Mouse (Mus musculus) limb, embryonic 15.5 days (tissue): ENCODE results near the gene Maz. TPM values are rescaled to one million over a fixed set of nuclear protein-coding genes. Genes with fewer than 3 reads are reported as not detected.

Source experiments
- ATAC-seq: fragments of 200-750 bp; cut with Nextera tagmentation; 2 replicates; pipeline ENCODE4 v1.8.0; 2017; ENCODE audit warnings: low read depth, moderate TSS enrichment; ENCODE audit not compliant: insufficient number of reproducible peaks, low FRiP score, low TSS enrichment
- H3K27ac ChIP-seq: fragments of 300-500 bp; sonication (generic); 2 replicates; pipeline ENCODE4 v1.5.1; 2015; ENCODE audit warnings: moderate library complexity, mild to moderate bottlenecking, inconsistent platforms
- H3K27me3 ChIP-seq: fragments of 300-500 bp; sonication (generic); 2 replicates; pipeline ENCODE4 v1.6.1; 2015; ENCODE audit warnings: inconsistent platforms
- H3K36me3 ChIP-seq: fragments of 300-500 bp; sonication (generic); 2 replicates; pipeline ENCODE4 v1.6.1; 2015; ENCODE audit warnings: inconsistent platforms
- H3K4me1 ChIP-seq: fragments of 300-500 bp; sonication (generic); 2 replicates; pipeline ENCODE4 v1.6.1; 2015; ENCODE audit warnings: inconsistent platforms
- H3K4me2 ChIP-seq: fragments of 300-500 bp; sonication (generic); 2 replicates; pipeline ENCODE4 v1.6.1; 2015; ENCODE audit warnings: mild to moderate bottlenecking, inconsistent platforms
- H3K4me3 ChIP-seq: fragments of 300-500 bp; sonication (generic); 2 replicates; pipeline ENCODE4 v1.5.1; 2015; ENCODE audit warnings: mild to moderate bottlenecking, inconsistent platforms
- H3K9ac ChIP-seq: fragments of 300-500 bp; sonication (generic); 2 replicates; pipeline ENCODE4 v1.6.1; 2015; ENCODE audit warnings: inconsistent platforms
- H3K9me3 ChIP-seq: fragments of 300-500 bp; sonication (generic); 2 replicates; pipeline ENCODE4 v1.6.1; 2016; ENCODE audit warnings: inconsistent platforms
- WGBS: fragments of 180-500 bp; shearing (Covaris S2); methylation state at CpG from one replicate; pipeline ENCODE4 v1.1.7; 2015; 5-methylcytosine and 5-hydroxymethylcytosine counted together
- polyA plus RNA-seq: library from polyadenylated mRNA; unstranded; fragments of >200 nt; fragmentation: Nextera tagmentation; extraction: Ambion mirVana; gene quantifications from 2 replicates; pipeline ENCODE4 v1.2.1, GENCODE M21; 2015

Maz gene
- polyA plus RNA-seq, 1 experiment from 2014 or later, result 54.8 TPM

- 1% methylated on average over 20 of the region's 48 CpGs for WGBS
- Histone ChIP-seq H3K27ac (peak overlapping the region; percentile 98), H3K4me1 (peaks cover 39% of the 10 kb centered on the region), H3K9me3 (no peaks in the 10 kb centered on the region), H3K27me3 (no peaks in the 10 kb centered on the region), H3K4me2 (peak overlapping the region; percentile 82), H3K4me3 (peak overlapping the region; percentile 88), H3K9ac (peak overlapping the region; percentile 97), H3K36me3 (peaks cover 53% of the 10 kb centered on the region)
- ATAC-seq, result no peak; the same call in 1 of the 2 replicates
Observed at GRCm38 (mm10) chr7:127026616-127026983, 237 bp downstream of the Maz start.

- peak; percentile 27 for ATAC-seq
- Histone ChIP-seq H3K9me3 (no peaks in the 10 kb centered on the region), H3K27me3 (no peaks in the 10 kb centered on the region), H3K4me1 (peaks cover 44% of the 10 kb centered on the region), H3K9ac (peak overlapping the region; percentile 97), H3K27ac (peak overlapping the region; percentile 98), H3K4me2 (peak overlapping the region; percentile 82), H3K36me3 (peaks cover 49% of the 10 kb centered on the region), H3K4me3 (peak overlapping the region; percentile 88)
- WGBS, result under 1% methylated on average over 44 of the region's 48 CpGs
Observed at GRCm38 (mm10) chr7:127026161-127026600, 656 bp downstream of the Maz start.

GRCm38 (mm10) chr7:127025556-127026160 is 1.2 kb downstream of the Maz start:
- Histone ChIP-seq H3K4me3 (peak overlapping the region; percentile 88), H3K27me3 (no peaks in the 10 kb centered on the region), H3K27ac (peak overlapping the region; percentile 98), H3K4me2 (peak overlapping the region; percentile 82), H3K36me3 (peaks cover 44% of the 10 kb centered on the region), H3K4me1 (peaks cover 48% of the 10 kb centered on the region), H3K9ac (peak overlapping the region; percentile 97), H3K9me3 (no peaks in the 10 kb centered on the region)
- WGBS, result under 1% methylated on average over 63 of the region's 65 CpGs
- ATAC-seq, result no peak

GRCm38 (mm10) chr7:127024755-127025555 is 1.9 kb downstream of the Maz start:
- Histone ChIP-seq H3K27ac (peak overlapping the region; percentile 98), H3K4me3 (peak overlapping the region; percentile 88), H3K4me1 (peaks cover 55% of the 10 kb centered on the region), H3K27me3 (no peaks in the 10 kb centered on the region), H3K9me3 (no peaks in the 10 kb centered on the region), H3K9ac (peak overlapping the region; percentile 97), H3K36me3 (peaks cover 37% of the 10 kb centered on the region), H3K4me2 (peak overlapping the region; percentile 82)
- ATAC-seq, result 0 out of 2 replicates have a peak, but pooled peaks have one; percentile 2
- 1% methylated on average over 30 of the region's 30 CpGs for WGBS

GRCm38 (mm10) chr7:127023896-127024690 is 2.7 kb downstream of the Maz start:
- H3K4me1 ChIP-seq, result peaks cover 64% of the 10 kb centered on the region
- WGBS, result 19% methylated on average over 19 of the region's 19 CpGs
- no peaks in the 10 kb centered on the region for H3K27me3 ChIP-seq
- no peak for ATAC-seq
- peak overlapping the region; percentile 97; the same call in 1 of the 2 replicates for H3K9ac ChIP-seq
- H3K4me2 ChIP-seq, result peak overlapping the region; percentile 82
- peak overlapping the region; percentile 98; the same call in 1 of the 2 replicates for H3K27ac ChIP-seq
- H3K4me3 ChIP-seq, result peak overlapping the region; percentile 88
- no peaks in the 10 kb centered on the region for H3K9me3 ChIP-seq
- peaks cover 30% of the 10 kb centered on the region for H3K36me3 ChIP-seq

- peaks cover 72% of the 10 kb centered on the region for H3K4me1 ChIP-seq
- WGBS, result 67% methylated on average over 13 of the region's 13 CpGs
Observed at GRCm38 (mm10) chr7:127023272-127023691, 3.6 kb downstream of the Maz start.

GRCm38 (mm10) chr7:127022528-127023271 is 4.1 kb downstream of the Maz start:
- H3K27ac ChIP-seq, result peak overlapping the region; percentile 89

More at GRCm38 (mm10) chr7:127023272-127023691, 3.6 kb downstream of the Maz start:
- no peak for ATAC-seq
- H3K36me3 ChIP-seq, result peaks cover 28% of the 10 kb centered on the region
- peak overlapping the region; percentile 89 for H3K27ac ChIP-seq
- peak overlapping the region; percentile 88 for H3K4me3 ChIP-seq
- peak overlapping the region; percentile 82 for H3K4me2 ChIP-seq
- no peaks in the 10 kb centered on the region for H3K9me3 ChIP-seq
- no peaks in the 10 kb centered on the region for H3K27me3 ChIP-seq
- H3K9ac ChIP-seq, result peak overlapping the region; percentile 97; the same call in 1 of the 2 replicates

GRCm38 (mm10) chr7:127021563-127022527 is 5.0 kb downstream of the Maz start:
- no peak for ATAC-seq
- Histone ChIP-seq H3K27me3 (no peaks in the 10 kb centered on the region), H3K4me1 (peaks cover 73% of the 10 kb centered on the region), H3K9ac (peak overlapping the region; percentile 64), H3K9me3 (no peaks in the 10 kb centered on the region), H3K36me3 (peaks cover 28% of the 10 kb centered on the region), H3K27ac (peak overlapping the region; percentile 89), H3K4me3 (peak overlapping the region; percentile 88), H3K4me2 (peak overlapping the region; percentile 85)
- WGBS, result 46% methylated on average over 5 of the region's 5 CpGs

More at GRCm38 (mm10) chr7:127022528-127023271, 4.1 kb downstream of the Maz start:
- Histone ChIP-seq H3K9me3 (no peaks in the 10 kb centered on the region), H3K27me3 (no peaks in the 10 kb centered on the region), H3K4me2 (peak overlapping the region; percentile 82), H3K4me3 (peak overlapping the region; percentile 88; the same call in 1 of the 2 replicates), H3K9ac (no peak overlapping the region; the same call in 1 of the 2 replicates), H3K4me1 (peaks cover 72% of the 10 kb centered on the region), H3K36me3 (peaks cover 28% of the 10 kb centered on the region)
- 80% methylated on average over 7 of the region's 7 CpGs for WGBS
- no peak for ATAC-seq

- WGBS, result 1% methylated on average over 23 of the region's 37 CpGs
- Histone ChIP-seq H3K27ac (peak within 1 kb of the TSS; percentile 89), H3K36me3 (peaks cover 28% of the 10 kb centered on the region)
Observed at GRCm38 (mm10) chr7:127020901-127021562, 5.8 kb downstream of the Maz start, which contains the start of the genes Gm42742 and Prrt2. Gene Gm42742 (minus strand): TSS chr7:127021097. Gene Prrt2 (minus strand): TSS chr7:127021211.

More at GRCm38 (mm10) chr7:127020901-127021562, 5.8 kb downstream of the Maz start, which contains the start of the genes Gm42742 and Prrt2:
- Histone ChIP-seq H3K4me3 (peak within 1 kb of the TSS; percentile 63), H3K27me3 (no peaks in the 10 kb centered on the region), H3K4me1 (peaks cover 79% of the 10 kb centered on the region), H3K9me3 (no peaks in the 10 kb centered on the region), H3K9ac (peak within 1 kb of the TSS; percentile 64), H3K4me2 (peak within 1 kb of the TSS; percentile 85)
- peak; percentile 36; the same call in 1 of the 2 replicates for ATAC-seq
